Mouse (Mus musculus) myocyte (in vitro differentiated cells): ENCODE measurements at regions not wholly inside any gene's neighbourhood (a gene's known extent, or its start where the extent isn't known, plus 50 kb on each side); places are given as distances from the start of the nearest gene placed in this dataset.

Experiments
- CEBPB ChIP-seq: IDR thresholded peaks from 2 replicates; pipeline ENCODE4 v1.6.1; 2011; ENCODE audit warnings: mild to moderate bottlenecking, moderate library complexity; ENCODE audit not compliant: poor library complexity, insufficient read depth, severe bottlenecking
- E2F4 ChIP-seq: IDR thresholded peaks from one replicate; pipeline ENCODE4 v1.6.1; 2011; ENCODE audit warnings: mild to moderate bottlenecking, control low read depth, moderate library complexity; ENCODE audit not compliant: insufficient read depth
- TCF12 ChIP-seq: IDR thresholded peaks from one replicate; pipeline ENCODE4 v1.6.1; 2011; ENCODE audit warnings: mild to moderate bottlenecking, control low read depth; ENCODE audit not compliant: poor library complexity, insufficient read depth, severe bottlenecking
- USF1 ChIP-seq: IDR thresholded peaks from one replicate; pipeline ENCODE4 v1.6.1; 2011; ENCODE audit warnings: low read depth, mild to moderate bottlenecking, control low read depth, moderate library complexity

GRCm38 (mm10) chr1:107728113-107728839, 138.5 kb downstream of the Serpinb8 start:
- no peak for TF ChIP-seq CEBPB
- no peak for TF ChIP-seq USF1
- no peak for TF ChIP-seq E2F4
- no peak for TF ChIP-seq TCF12
